Mouse (Mus musculus) spleen, postnatal 36 days (tissue): ENCODE measurements at regions not wholly inside any gene's neighbourhood (a gene's known extent, or its start where the extent isn't known, plus 50 kb on each side); places are given as distances from the start of the nearest gene placed in this dataset.

ENCODE experiments used
- DNase-seq, 2 experiments: peaks; one replicate each; pipeline ENCODE4 v3.0.0; 2022; ENCODE audit warnings: low spot score in 2 of 2, mixed read lengths in 1 of 2

DNA sequence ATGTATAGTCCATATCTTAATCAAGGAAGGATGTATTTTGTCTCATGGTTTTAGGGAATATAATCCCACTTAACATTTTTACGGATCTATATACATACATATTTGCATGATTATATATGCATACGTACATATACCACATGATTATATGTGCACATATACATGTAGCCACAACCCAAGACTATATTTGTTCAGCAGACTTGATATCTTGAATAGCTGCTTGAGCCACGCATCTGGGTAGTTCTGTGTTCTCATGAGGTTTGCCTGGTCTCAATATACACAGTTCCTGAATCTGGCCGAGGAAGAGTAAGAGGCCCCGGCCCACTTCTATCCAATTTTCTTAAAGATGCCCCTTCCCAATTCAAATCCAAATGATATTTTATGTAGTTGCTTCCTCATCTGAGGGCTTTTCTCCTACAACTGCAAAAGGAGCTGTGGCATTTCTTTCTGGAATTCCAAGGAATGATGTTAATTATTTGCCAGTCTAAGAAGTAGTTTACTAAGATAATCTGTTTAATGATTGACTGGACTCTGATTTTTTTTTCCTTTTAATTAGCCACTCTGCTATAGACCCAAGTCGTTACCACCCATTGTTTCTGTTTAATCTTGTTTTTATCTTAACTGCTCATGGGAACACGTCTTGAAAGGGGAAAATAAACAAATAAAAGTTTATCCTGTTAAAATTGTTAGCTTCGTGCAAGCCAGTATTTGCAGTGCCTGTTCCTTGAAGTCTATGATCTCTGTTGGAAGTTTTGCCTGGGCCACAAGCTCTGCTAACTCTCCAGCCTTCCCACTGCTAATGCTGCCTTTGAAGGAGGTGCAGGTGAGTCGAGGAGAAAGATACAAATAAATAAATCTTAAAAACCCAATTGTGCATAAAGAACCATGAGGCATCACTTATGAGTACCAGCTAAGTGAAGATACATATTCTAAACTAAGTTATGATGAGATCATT lies 112.9 kb upstream of the Kitl start:
- DNase-seq = no peak

DNA sequence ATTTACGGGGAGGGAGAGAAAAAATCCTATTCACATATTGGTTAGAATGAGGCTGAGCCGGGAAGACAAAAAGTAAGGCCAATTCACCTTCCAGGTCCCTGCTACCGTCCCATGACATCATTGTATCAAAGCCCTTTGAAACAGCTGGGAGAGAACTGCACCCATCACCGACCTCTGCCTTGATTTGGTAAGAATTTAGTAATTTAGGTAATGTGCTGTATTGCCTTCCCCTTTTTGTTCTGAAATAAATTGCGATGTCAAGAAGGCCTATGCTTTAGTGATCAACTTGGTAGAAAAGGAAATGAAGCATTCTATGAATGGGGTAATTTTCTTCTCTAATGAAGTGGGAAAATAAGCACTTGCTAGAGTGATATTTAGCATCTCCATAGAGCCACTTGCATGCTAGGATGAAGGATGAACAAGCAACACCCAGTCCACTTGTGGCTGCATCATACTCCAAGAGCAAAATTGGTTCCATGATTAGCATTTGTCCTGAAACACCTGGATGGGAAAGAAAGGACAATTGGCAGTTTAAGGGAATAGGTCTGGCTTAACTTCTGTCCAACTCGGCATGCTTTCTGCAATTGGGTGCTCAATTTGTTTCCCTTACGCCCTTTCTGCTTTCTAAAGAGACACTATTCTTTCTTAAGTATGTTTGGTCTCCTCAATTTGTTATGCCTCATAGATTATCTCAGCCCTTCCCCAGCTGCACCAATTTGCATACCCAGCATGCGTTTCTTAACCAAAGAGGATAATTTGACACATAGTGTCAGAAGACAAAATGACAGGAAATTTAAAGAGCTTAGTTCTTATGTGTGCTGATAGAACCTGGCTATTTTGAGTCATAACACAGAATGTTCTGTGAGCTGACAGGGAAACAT lies 114.2 kb upstream of the Kitl start:
- peak in 1 of 2 experiments; percentile 10 for DNase-seq

DNA sequence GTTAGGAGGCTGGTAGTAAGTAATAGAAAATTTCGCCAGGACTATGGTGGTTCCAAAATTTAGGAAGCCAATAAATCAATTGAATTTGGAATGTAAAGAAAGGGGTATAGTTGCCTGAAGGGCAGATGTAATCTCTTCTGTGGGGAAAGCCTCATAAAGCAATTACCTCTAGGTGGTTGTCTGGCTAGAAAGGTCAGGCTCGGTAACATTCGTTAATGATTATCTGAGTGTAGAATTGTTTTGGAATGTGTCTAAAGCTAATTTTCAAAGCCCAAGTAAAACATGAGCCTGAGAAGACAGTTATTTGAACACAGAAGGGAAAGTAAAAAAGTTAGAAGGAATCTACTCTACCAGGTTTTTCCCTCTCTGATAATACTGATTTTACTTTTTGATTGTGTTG lies 121.4 kb upstream of the Kitl start:
- no peak for DNase-seq

DNA sequence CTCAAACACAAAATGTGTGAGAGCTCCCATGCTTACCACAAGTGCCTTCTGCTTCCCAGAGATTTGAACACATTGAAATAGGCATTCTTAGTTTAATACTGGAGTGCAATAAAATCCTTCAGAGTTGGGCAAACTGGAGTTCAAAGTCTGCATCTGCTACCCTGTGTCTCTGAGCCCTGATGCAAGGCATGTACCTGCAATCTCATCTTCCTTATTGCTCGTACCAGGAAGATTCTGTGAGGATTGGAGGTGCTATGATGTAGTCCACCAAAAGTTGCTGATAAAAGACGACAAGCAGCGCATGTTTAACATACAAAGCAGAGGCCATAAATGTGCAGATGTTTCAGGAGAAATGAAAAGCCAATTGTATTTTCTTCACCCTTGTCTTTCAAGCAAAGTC lies 123.5 kb upstream of the Kitl start:
- no peak for DNase-seq

GRCm38 (mm10) chr10:99881901-99882300 lies 122.4 kb upstream of the Csl start:
- no peak for DNase-seq

DNA sequence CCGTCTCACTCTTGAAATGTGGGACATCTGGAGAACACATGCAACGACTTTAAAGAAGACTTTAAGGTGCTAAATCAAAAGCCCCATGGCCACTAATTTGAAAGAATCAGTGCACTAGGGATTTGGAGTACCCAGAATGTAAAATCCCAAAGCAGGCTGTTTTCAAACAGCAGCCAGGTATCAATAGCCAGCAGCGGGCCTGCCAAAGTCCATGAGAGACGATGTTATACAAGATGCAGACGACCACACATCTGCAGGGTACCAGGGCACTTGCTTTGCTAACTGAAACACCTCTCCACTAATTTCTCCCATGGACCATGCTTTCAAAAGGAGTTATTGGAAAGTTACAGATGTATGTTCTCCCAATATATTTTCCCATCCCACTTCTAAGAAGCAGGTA lies 119.9 kb upstream of the Csl start:
- DNase-seq = no peak

- DNase-seq = no peak
Observed at GRCm38 (mm10) chr10:99864711-99865110, 105.3 kb upstream of the Csl start.

GRCm38 (mm10) chr10:99860322-99861089 lies 101.0 kb upstream of the Csl start:
- no peak for DNase-seq

DNA sequence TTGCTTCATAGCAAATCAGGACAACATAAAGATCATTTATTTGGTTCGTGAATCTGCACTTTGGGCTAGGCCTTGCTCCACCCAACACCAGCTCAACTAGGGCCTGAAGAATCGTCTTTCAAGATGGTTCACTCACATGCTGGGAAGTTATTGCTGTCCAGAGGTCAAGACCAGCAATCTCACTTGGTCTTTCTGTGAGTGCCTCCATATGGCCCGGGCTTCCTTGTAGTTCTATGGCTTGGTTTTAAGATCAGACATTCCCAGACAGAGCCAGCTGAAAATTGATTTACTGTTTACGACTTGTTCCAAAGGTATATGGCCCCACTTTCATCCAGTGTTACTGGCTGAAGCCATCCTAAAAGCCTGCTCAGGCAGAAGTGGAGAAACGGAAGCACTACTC lies 84.7 kb upstream of the Csl start:
- no peak for DNase-seq

GRCm38 (mm10) chr10:99841167-99841843 lies 81.8 kb upstream of the Csl start:
- DNase-seq = no peak

DNA sequence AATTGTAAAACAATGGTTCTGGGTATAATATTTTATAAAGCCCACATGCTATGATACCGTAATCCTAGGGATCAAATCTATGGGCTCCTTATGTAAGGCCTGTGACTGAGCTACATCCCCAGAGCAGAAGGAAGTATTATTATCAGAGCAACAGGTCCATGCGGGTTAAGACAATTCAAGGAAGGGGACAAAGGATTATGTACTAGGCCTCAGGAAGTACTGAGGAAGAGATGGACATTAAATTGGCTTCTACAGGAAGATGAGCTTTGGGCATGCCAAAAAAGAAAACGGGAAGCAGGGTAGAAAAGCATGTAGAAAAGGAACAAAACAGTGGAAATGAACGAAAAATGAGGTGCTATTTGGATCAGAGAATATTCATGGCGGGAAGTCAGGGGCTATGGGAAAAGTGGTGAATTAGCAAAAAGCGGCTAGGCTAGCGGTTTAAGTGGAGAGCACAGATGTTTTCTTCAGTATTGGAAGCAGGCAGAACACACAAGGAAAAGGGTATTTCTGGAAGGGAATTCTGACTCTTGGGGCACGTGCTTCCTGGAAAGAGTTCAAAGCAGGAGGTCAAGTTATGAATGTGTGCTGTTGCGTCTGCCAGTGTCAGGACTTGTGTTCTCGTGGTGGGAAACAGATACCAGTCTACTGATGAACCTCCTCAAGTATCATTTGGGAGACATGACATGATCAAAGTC lies 80.9 kb upstream of the Csl start:
- no peak for DNase-seq

DNA sequence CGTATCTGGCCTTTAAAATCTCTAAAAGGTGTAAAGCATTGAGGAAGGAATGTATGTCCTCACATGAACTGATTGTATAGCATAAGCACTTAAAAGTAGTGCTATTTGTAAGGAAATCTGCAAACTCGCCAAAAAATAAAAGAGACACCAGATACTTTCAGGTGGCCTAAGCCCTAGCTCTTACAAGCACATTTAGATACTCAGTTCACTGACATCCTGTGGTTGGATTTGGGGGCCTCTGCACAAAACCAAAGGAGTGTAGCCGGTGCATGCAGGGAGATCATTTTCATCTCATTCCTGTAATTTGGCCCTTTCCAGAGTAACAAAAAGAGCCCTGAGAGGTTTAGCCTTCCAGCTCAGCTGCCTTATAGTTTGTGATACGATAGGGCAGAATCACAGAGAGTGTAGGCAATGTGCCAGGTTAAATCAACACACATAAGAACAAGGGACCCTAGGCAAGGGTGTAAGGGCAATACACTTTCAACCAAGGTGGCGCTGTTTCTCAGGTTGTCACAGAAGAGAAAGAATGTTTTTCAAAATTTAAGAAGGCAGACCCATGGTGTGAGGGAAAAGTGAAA lies 77.5 kb upstream of the Csl start:
- no peak for DNase-seq

DNA sequence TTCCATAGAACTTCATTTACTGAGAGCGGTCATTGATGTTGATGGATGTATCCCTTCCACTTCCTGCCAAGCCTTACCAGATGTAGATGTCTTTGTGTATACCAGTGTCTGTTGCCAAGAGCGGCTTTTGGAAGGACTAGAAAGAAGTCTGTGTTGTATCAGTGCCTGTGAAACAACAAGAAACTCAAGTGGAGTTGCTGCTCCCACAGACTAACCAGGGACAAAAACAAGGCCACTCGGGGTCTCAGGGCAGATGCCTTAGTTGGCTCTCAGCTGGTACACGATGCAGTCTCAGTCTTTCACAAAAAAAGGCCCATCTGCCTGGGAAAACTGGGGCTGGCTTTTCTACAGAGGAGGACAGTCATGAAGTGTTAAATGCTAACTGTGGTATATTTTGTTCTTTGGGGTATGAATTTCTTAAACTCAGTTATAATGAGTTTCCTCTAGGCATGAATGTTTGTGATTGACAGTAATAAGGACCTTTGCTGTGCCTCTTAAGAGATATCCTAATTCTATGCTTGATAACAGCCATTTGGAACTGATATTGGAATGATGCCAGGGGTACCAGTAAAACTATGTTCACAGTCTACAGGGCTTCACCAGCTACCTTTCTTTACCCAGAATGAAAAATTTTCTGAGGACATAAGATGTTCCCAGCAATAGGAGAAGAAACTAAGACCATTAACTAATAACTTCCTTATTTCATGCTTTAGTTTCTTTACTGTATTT lies 75.6 kb upstream of the Csl start:
- DNase-seq = no peak

GRCm38 (mm10) chr10:99829974-99830373 lies 70.5 kb upstream of the Csl start:
- DNase-seq = no peak

DNA sequence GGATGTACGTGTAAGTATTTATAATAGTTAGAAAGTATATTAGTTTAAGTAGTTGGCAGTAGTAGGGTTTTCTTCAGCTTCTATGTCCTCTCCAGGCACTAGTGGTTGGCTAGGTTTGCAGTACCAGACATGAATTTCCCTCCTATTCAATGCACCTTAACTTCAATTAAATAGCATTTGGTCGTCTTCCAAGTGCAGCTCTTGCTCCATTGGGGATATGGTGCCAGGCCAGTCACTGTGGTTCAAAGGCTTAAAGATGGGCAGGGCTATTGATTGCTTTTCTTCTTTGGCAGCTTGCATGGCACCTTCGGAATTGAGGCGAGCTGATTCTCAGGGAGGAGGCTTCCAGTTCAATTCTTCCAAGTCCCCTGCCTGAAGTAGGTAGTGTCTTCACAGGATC lies 68.0 kb upstream of the Csl start:
- no peak for DNase-seq

GRCm38 (mm10) chr10:99825881-99826280 lies 66.4 kb upstream of the Csl start:
- DNase-seq = no peak

- no peak for DNase-seq
Observed at GRCm38 (mm10) chr10:99812069-99812650, 52.7 kb upstream of the Csl start.

- no peak for DNase-seq
Observed at GRCm38 (mm10) chr10:99811430-99811829, 52.0 kb upstream of the Csl start.
